Comparison of ENCODE assay signal across 17 mouse cellular contexts in the genomic region with DNA sequence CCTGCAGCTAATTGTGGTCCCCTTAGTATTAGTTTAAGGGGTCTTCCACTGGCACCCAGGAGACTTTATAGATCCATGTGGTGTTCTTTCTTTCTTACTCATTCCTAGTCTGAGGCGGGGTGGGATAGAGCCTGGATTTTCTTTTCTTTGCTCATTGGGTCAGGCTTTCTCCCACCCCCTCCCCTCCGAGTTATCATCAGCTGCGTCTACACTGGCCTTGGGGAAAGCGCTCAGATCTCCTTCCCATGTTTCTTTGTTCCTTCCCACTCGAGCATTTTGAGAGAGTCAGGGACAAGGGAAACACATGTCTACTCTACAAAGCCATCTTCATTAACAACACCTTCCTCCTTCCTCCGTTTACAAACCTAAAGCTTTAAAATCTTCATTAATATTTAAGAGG. TPM values are rescaled to one million over a fixed set of nuclear protein-coding genes. Genes with fewer than 3 reads are reported as not detected.
DNase-seq lines count a peak whose midpoint lies in the region; ATAC-seq and TF ChIP-seq lines count a peak whose summit lies in the region.
"Had no signal": no experiment of that assay in that cellular context is flagged by ENCODE, and none has a peak within 500 bp of the region (broad histone marks: within the 10 kb centered on the region; RNA-seq: fewer than 3 reads in every experiment).

No protein-coding gene starts in this region.

- no peak for TF ChIP-seq CTCF in lung, postnatal 0 days (IDR thresholded peaks at IDR 0.05)

- H3K4me2 ChIP-seq in lung, postnatal 0 days (replicated peaks; ENCODE audit: low read depth, low read length), result 0 out of 2 replicates have a peak overlapping the region, but pooled peaks have one; percentile 5
- no peak overlapping the region for H3K4me2 ChIP-seq in midbrain, embryonic 13.5 days (replicated peaks)
- H3K4me2 ChIP-seq: liver, embryonic 12.5 days had no signal

- peak; percentile 19 for DNase-seq in adrenal gland, adult 8-10 months
- DNase-seq in adrenal gland, postnatal 4 days (ENCODE audit: low spot score in 2 of 2), result no peak
- DNase-seq in lung, postnatal 0 days (ENCODE audit: low spot score), result no peak
- no peak for DNase-seq in lung, postnatal 10 days
- no peak for DNase-seq in limb, embryonic 10.5 days (ENCODE audit: low spot score)
- no peak for DNase-seq in cerebellum, postnatal 14 days
- no peak for DNase-seq in frontal cortex, postnatal 36 days (ENCODE audit: low spot score in 2 of 2)
- DNase-seq: cerebellum, adult 2 months; embryo, embryonic 11 days; heart, adult 18-20 months; heart, postnatal 14 days had no signal

- H3K27ac ChIP-seq in lung, postnatal 0 days (ENCODE audit: low read length), result peak overlapping the region; percentile 51
- H3K27ac ChIP-seq in limb, embryonic 10.5 days, result no peak overlapping the region
- no peak overlapping the region for H3K27ac ChIP-seq in midbrain, embryonic 13.5 days
- H3K27ac ChIP-seq: liver, embryonic 12.5 days had no signal

- H3K36me3 ChIP-seq in lung, postnatal 0 days (ENCODE audit: insufficient read depth, low read length), result no peaks in the 10 kb centered on the region
- no peaks in the 10 kb centered on the region for H3K36me3 ChIP-seq in limb, embryonic 10.5 days
- no peaks in the 10 kb centered on the region for H3K36me3 ChIP-seq in midbrain, embryonic 13.5 days
- H3K36me3 ChIP-seq: liver, embryonic 12.5 days had no signal

- 18% methylated on average over 6 of the region's 6 CpGs for WGBS in lung, postnatal 0 days
- 14% methylated on average over 6 of the region's 6 CpGs for WGBS in limb, embryonic 10.5 days
- WGBS in midbrain, embryonic 13.5 days, result 0% methylated on average over 6 of the region's 6 CpGs

- no peaks in the 10 kb centered on the region for H3K9me3 ChIP-seq in lung, postnatal 0 days (ENCODE audit: low read length)
- no peaks in the 10 kb centered on the region for H3K9me3 ChIP-seq in limb, embryonic 10.5 days (replicated peaks)
- H3K9me3 ChIP-seq in midbrain, embryonic 13.5 days, result no peaks in the 10 kb centered on the region
- H3K9me3 ChIP-seq: liver, embryonic 12.5 days had no signal

- no peak overlapping the region for H3K4me3 ChIP-seq in lung, postnatal 0 days (ENCODE audit: low read depth, low read length)
- peak overlapping the region; percentile 1; the same call in 1 of the 2 replicates for H3K4me3 ChIP-seq in limb, embryonic 10.5 days
- H3K4me3 ChIP-seq in midbrain, embryonic 13.5 days (replicated peaks), result no peak overlapping the region
- H3K4me3 ChIP-seq: liver, embryonic 12.5 days had no signal

- peaks cover 12% of the 10 kb centered on the region; the same call in 1 of the 2 replicates for H3K4me1 ChIP-seq in lung, postnatal 0 days (ENCODE audit: insufficient read depth, low read depth, low read length)
- peaks cover 99% of the 10 kb centered on the region for H3K4me1 ChIP-seq in limb, embryonic 10.5 days
- H3K4me1 ChIP-seq in midbrain, embryonic 13.5 days (replicated peaks), result 0 out of 2 replicates have a peak, but pooled peaks cover 2% of the 10 kb centered on the region

- H3K27me3 ChIP-seq in lung, postnatal 0 days (replicated peaks; ENCODE audit: insufficient read depth, low read length), result peaks cover 7% of the 10 kb centered on the region; the same call in 1 of the 2 replicates
- H3K27me3 ChIP-seq in limb, embryonic 10.5 days (ENCODE audit: low read depth, poor library complexity, severe bottlenecking), result peaks cover 100% of the 10 kb centered on the region
- H3K27me3 ChIP-seq in midbrain, embryonic 13.5 days, result peaks cover 100% of the 10 kb centered on the region

- no peak for ATAC-seq in lung, postnatal 0 days
- ATAC-seq in midbrain, embryonic 13.5 days, result no peak
- ATAC-seq: liver, embryonic 12.5 days had no signal

- TF ChIP-seq EP300 in lung, postnatal 0 days (IDR thresholded peaks at IDR 0.05), result no peak

- no peak overlapping the region for H3K9ac ChIP-seq in lung, postnatal 0 days (replicated peaks; ENCODE audit: low read depth)
- H3K9ac ChIP-seq in midbrain, embryonic 13.5 days (replicated peaks), result no peak overlapping the region
- H3K9ac ChIP-seq: liver, embryonic 12.5 days had no signal

RNA-seq across cellular contexts. Expression of a gene that starts 13.3 kb away (rescaled TPM):
- 10 to 100 TPM; 20.8 to 27.5 (median 23.7) TPM for total RNA-seq in adrenal gland, adult 8-10 months (2022)
- total RNA-seq in adrenal gland, postnatal 4 days (2021), result 10 to 100 TPM; 21.0 to 26.0 TPM
- polyA plus RNA-seq in lung, postnatal 0 days (2015; fragmentation: Nextera tagmentation; extraction: Ambion mirVana), result 16.5 and 16.9 TPM in 2 replicates
- polyA plus RNA-seq in limb, embryonic 10.5 days (2016; fragmentation: Nextera tagmentation; extraction: Ambion mirVana), result 11.3 and 13.5 TPM in 2 replicates
- 0.19 and 0.28 TPM in 2 replicates for polyA plus RNA-seq in midbrain, embryonic 13.5 days (2015; fragmentation: Nextera tagmentation; extraction: Ambion mirVana)
- total RNA-seq: left cerebral cortex, adult 8-10 months; monocyte, adult 5-6 weeks had no signal

RNA-seq across cellular contexts. Expression of a gene that starts 13.9 kb away (rescaled TPM):
- total RNA-seq in adrenal gland, adult 8-10 months (2022), result 10 to 100 TPM; 19.4 to 61.4 (median 27.9) TPM
- total RNA-seq in adrenal gland, postnatal 4 days (2021), result 10 to 100 TPM; 40.5 to 44.5 TPM
- 1.5 and 2.2 TPM in 2 replicates for polyA plus RNA-seq in lung, postnatal 0 days (2015; fragmentation: Nextera tagmentation; extraction: Ambion mirVana)
- 0.76 and 1.0 TPM in 2 replicates for polyA plus RNA-seq in limb, embryonic 10.5 days (2016; fragmentation: Nextera tagmentation; extraction: Ambion mirVana)
- 0.11 TPM in 1 of 2 replicates, not detected in the other for polyA plus RNA-seq in midbrain, embryonic 13.5 days (2015; fragmentation: Nextera tagmentation; extraction: Ambion mirVana)
- total RNA-seq: left cerebral cortex, adult 8-10 months had no signal

RNA-seq across cellular contexts. Expression of a gene that starts 19.0 kb away (rescaled TPM):
- 10 to 100 TPM; 19.9 to 45.3 (median 27.0) TPM for total RNA-seq in adrenal gland, adult 8-10 months (2022)
- 10 to 100 TPM; 19.8 to 22.0 TPM for total RNA-seq in adrenal gland, postnatal 4 days (2021)
- polyA plus RNA-seq in lung, postnatal 0 days (2015; fragmentation: Nextera tagmentation; extraction: Ambion mirVana), result 2.6 and 3.0 TPM in 2 replicates
- polyA plus RNA-seq in limb, embryonic 10.5 days (2016; fragmentation: Nextera tagmentation; extraction: Ambion mirVana), result 0.89 and 1.2 TPM in 2 replicates
- polyA plus RNA-seq in midbrain, embryonic 13.5 days (2015; fragmentation: Nextera tagmentation; extraction: Ambion mirVana), result not detected in 2 replicates

RNA-seq across cellular contexts. Expression of a gene that starts 28.5 kb away (rescaled TPM):
- total RNA-seq in adrenal gland, adult 8-10 months (2022), result not detected
- total RNA-seq in adrenal gland, postnatal 4 days (2021), result not detected
- not detected in 2 replicates for polyA plus RNA-seq in lung, postnatal 0 days (2015; fragmentation: Nextera tagmentation; extraction: Ambion mirVana)
- 0.78 and 0.83 TPM in 2 replicates for polyA plus RNA-seq in limb, embryonic 10.5 days (2016; fragmentation: Nextera tagmentation; extraction: Ambion mirVana)
- polyA plus RNA-seq in midbrain, embryonic 13.5 days (2015; fragmentation: Nextera tagmentation; extraction: Ambion mirVana), result not detected in 2 replicates
- total RNA-seq: heart, adult 18-20 months; heart, postnatal 14 days; left cerebral cortex, adult 8-10 months; megakaryocyte progenitor cell, adult 5-6 weeks; monocyte, adult 5-6 weeks had no signal
- polyA plus RNA-seq: cerebellum, adult 2 months; large intestine, adult 2 months had no signal

RNA-seq across cellular contexts. Expression of a gene that starts 33.9 kb away (rescaled TPM):
- 10 to 100 TPM; 25.2 to 38.3 (median 26.7) TPM for total RNA-seq in adrenal gland, adult 8-10 months (2022)
- total RNA-seq in adrenal gland, postnatal 4 days (2021), result 10 to 100 TPM; 26.5 to 27.8 TPM
- polyA plus RNA-seq in lung, postnatal 0 days (2015; fragmentation: Nextera tagmentation; extraction: Ambion mirVana), result 16.8 and 17.3 TPM in 2 replicates
- polyA plus RNA-seq in limb, embryonic 10.5 days (2016; fragmentation: Nextera tagmentation; extraction: Ambion mirVana), result 5.5 and 5.9 TPM in 2 replicates
- polyA plus RNA-seq in midbrain, embryonic 13.5 days (2015; fragmentation: Nextera tagmentation; extraction: Ambion mirVana), result 0.08 TPM in 1 of 2 replicates, not detected in the other
- total RNA-seq: left cerebral cortex, adult 8-10 months; monocyte, adult 5-6 weeks had no signal
